Mouse (Mus musculus) ES-E14 (cell line): ENCODE data around the gene Tnfrsf22. TPM values are rescaled to one million over a fixed set of nuclear protein-coding genes. Genes with fewer than 3 reads are reported as not detected.

Experiments
- DNase-seq: peaks from one replicate; pipeline ENCODE4 v3.0.0-alpha.2; 2013; ENCODE audit warnings: low read depth, low spot score
- H3K27ac ChIP-seq: 2 replicates; pipeline ENCODE4 v1.5.1; 2012; ENCODE audit warnings: low read depth, mild to moderate bottlenecking, low read length, moderate library complexity, mixed read lengths; ENCODE audit not compliant: poor library complexity, insufficient read depth, severe bottlenecking
- H3K36me3 ChIP-seq: 2 replicates; pipeline ENCODE4 v1.6.1; 2012; ENCODE audit warnings: mild to moderate bottlenecking, low read length, moderate library complexity, mixed read lengths; ENCODE audit not compliant: control insufficient read depth, poor library complexity, insufficient read depth, severe bottlenecking
- H3K4me1 ChIP-seq, 2 experiments: fragments of 150-350 bp in 1 of 2; sonication (generic) in 1 of 2; 2 replicates each; pipeline ENCODE4 v1.6.1; 2012; ENCODE audit warnings: low read length in 2 of 2, mild to moderate bottlenecking in 1 of 2, mixed read lengths in 1 of 2; ENCODE audit not compliant: control insufficient read depth in 2 of 2, insufficient read depth in 2 of 2, poor library complexity in 1 of 2
- H3K4me3 ChIP-seq, 2 experiments: fragments of 150-350 bp in 1 of 2; sonication (generic) in 1 of 2; 2 replicates each; pipeline ENCODE4 v1.5.1; 2012; ENCODE audit warnings: low read length in 2 of 2, low read depth in 1 of 2, mild to moderate bottlenecking in 1 of 2, mixed read lengths in 1 of 2; ENCODE audit not compliant: insufficient read depth in 1 of 2, poor library complexity in 1 of 2, severe bottlenecking in 1 of 2
- H3K9ac ChIP-seq: 2 replicates; pipeline ENCODE4 v1.6.1; 2012; ENCODE audit warnings: low read depth, mild to moderate bottlenecking, low read length, mixed read lengths; ENCODE audit not compliant: poor library complexity, insufficient read depth, severe bottlenecking
- H3K9me3 ChIP-seq: fragments of 150-350 bp; sonication (generic); 2 replicates; pipeline ENCODE4 v1.6.1; 2012; ENCODE audit warnings: low read depth, mild to moderate bottlenecking, low read length; ENCODE audit not compliant: control insufficient read depth, insufficient read depth
- CHD2 ChIP-seq: IDR thresholded peaks from 2 replicates; pipeline ENCODE4 v1.6.1; 2014; ENCODE audit warnings: mild to moderate bottlenecking, low read depth, low read length, inconsistent platforms
- HCFC1 ChIP-seq: IDR thresholded peaks from 2 replicates; pipeline ENCODE4 v1.6.1; 2012; ENCODE audit warnings: low read length, inconsistent platforms, borderline replicate concordance; ENCODE audit not compliant: insufficient read depth
- MAFK ChIP-seq: IDR thresholded peaks from 2 replicates; pipeline ENCODE4 v1.6.1; 2014; ENCODE audit warnings: mild to moderate bottlenecking, low read depth, low read length, inconsistent platforms; ENCODE audit not compliant: insufficient read depth
- ZC3H11A ChIP-seq: IDR thresholded peaks from 2 replicates; pipeline ENCODE4 v1.6.1; 2012; ENCODE audit warnings: low read depth, mild to moderate bottlenecking, inconsistent platforms, low read length, borderline replicate concordance
- ZNF384 ChIP-seq: IDR thresholded peaks from 2 replicates; pipeline ENCODE4 v1.6.1; 2012; ENCODE audit warnings: low read depth, low read length, inconsistent platforms
- in situ Hi-C, 2 experiments: fragments of 600-800 bp; cut with MboI; formaldehyde crosslinking; loops; one replicate each; pipeline ENCODE4 v1.15.1; 2025; ENCODE audit warnings: low sequenced_read_pairs in 2 of 2, inconsistent platforms in 1 of 2; ENCODE audit not compliant: unreplicated experiment in 2 of 2
- total RNA-seq: library from RNA; depleted of rRNA; stranded (reverse); fragments of 300-350 nt; gene quantifications from 2 replicates; pipeline ENCODE4 v1.2.3, GENCODE M21; 2012

Tnfrsf22 gene
- total RNA-seq, 1 experiment, result 12.9 TPM

GRCm38 (mm10) chr7:143614404-143615135, 34.9 kb downstream of the Tnfrsf22 start:
- no peak overlapping the region for H3K4me3 ChIP-seq
- H3K27ac ChIP-seq, result no peak overlapping the region
- H3K36me3 ChIP-seq, result no peaks in the 10 kb centered on the region
- no peak overlapping the region for H3K9ac ChIP-seq
- H3K4me1 ChIP-seq, result no peaks in the 10 kb centered on the region
- no peak for DNase-seq
- no peak for TF ChIP-seq CHD2
- no peak for TF ChIP-seq HCFC1
- no peak for TF ChIP-seq ZC3H11A
- TF ChIP-seq ZNF384, result no peak
- TF ChIP-seq MAFK, result no peak
- in situ Hi-C loops, result loop anchor here in 1 of 2 experiments (5.0 to 10.0 kb wide), 2 partner anchors 78 to 140 kb away; partner anchors contain the start of gene Osbpl5
- no peaks in the 10 kb centered on the region for H3K9me3 ChIP-seq

- no peak overlapping the region for H3K9ac ChIP-seq
- no peak overlapping the region for H3K4me3 ChIP-seq
- H3K36me3 ChIP-seq, result no peaks in the 10 kb centered on the region
- in situ Hi-C loops, result loop anchor here in 1 of 2 experiments (10.0 kb wide), 1 partner anchor 143 kb away; the partner anchor contains the start of gene Osbpl5
- H3K9me3 ChIP-seq, result no peaks in the 10 kb centered on the region
- TF ChIP-seq ZNF384, result no peak
- TF ChIP-seq ZC3H11A, result peak; percentile 37; the same call in 1 of the 2 replicates
- no peak overlapping the region for H3K27ac ChIP-seq
- peak; percentile 43 for DNase-seq
- no peaks in the 10 kb centered on the region for H3K4me1 ChIP-seq
These were observed 37.2 kb downstream of the Tnfrsf22 start for GRCm38 (mm10) chr7:143612215-143612614.

GRCm38 (mm10) chr7:143605321-143605720, 44.1 kb downstream of the Tnfrsf22 start:
- Histone ChIP-seq H3K4me1 (peaks cover 0 to 4% of the 10 kb centered on the region in 2 experiments; a peak in 2 of 4 replicates), H3K36me3 (no peaks in the 10 kb centered on the region), H3K9ac (no peak overlapping the region), H3K4me3 (no peak overlapping the region), H3K27ac (no peak overlapping the region), H3K9me3 (no peaks in the 10 kb centered on the region)
- DNase-seq, result no peak
- in situ Hi-C loops, result loop anchor here in 1 of 2 experiments (10.0 kb wide), 1 partner anchor 89 kb away; no protein-coding TSS in a partner anchor
- TF ChIP-seq CHD2 (no peak), ZC3H11A (no peak), ZNF384 (no peak), MAFK (no peak), HCFC1 (no peak)

DNA sequence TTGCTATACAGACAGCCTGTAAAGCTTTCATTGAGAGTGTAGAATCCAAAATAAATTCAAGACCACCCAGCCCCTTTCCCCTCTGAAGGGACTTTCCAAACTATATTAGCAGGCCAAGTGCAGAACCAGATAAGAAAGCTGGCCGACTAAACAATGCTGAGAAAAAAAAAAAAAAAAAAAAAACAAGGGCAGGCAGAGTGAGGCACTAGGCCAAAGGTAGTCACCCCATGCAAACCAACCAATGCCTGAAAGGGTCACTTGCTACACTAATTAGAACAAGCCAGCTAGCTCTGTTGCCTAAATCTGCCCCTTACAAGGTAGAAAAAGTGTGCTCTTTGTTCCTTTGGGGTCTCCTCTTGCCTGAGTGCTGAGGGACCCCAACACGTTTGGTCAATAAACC, 44.6 kb downstream of the Tnfrsf22 start:
- no peak for DNase-seq
- H3K4me3 ChIP-seq, result no peak overlapping the region
- peaks cover 0 to 4% of the 10 kb centered on the region in 2 experiments; a peak in 2 of 4 replicates for H3K4me1 ChIP-seq
- in situ Hi-C loops, result loop anchor here in 1 of 2 experiments (10.0 kb wide), 1 partner anchor 90 kb away; no protein-coding TSS in a partner anchor
- H3K27ac ChIP-seq, result no peak overlapping the region
- no peak overlapping the region for H3K9ac ChIP-seq
- TF ChIP-seq ZNF384 (no peak), CHD2 (no peak), HCFC1 (no peak), MAFK (no peak), ZC3H11A (no peak)
- H3K9me3 ChIP-seq, result no peaks in the 10 kb centered on the region
- H3K36me3 ChIP-seq, result no peaks in the 10 kb centered on the region
